Mouse (Mus musculus) testis, adult 2 months (tissue): Measurements from ENCODE around the gene Srxn1.

Experiments used
- CTCF ChIP-seq: fragments of 200-500 bp; IDR thresholded peaks from 2 replicates; pipeline ENCODE4 v1.5.1; 2012; ENCODE audit warnings: low read depth, mild to moderate bottlenecking, inconsistent platforms, low read length, moderate library complexity; ENCODE audit not compliant: control insufficient read depth, insufficient read depth, insufficient replicate concordance
- POLR2A ChIP-seq: fragments of 200-500 bp; IDR thresholded peaks from 2 replicates; pipeline ENCODE4 v1.6.1; 2012; ENCODE audit warnings: low read depth, mild to moderate bottlenecking, inconsistent platforms, low read length, moderate library complexity; ENCODE audit not compliant: control insufficient read depth

DNA sequence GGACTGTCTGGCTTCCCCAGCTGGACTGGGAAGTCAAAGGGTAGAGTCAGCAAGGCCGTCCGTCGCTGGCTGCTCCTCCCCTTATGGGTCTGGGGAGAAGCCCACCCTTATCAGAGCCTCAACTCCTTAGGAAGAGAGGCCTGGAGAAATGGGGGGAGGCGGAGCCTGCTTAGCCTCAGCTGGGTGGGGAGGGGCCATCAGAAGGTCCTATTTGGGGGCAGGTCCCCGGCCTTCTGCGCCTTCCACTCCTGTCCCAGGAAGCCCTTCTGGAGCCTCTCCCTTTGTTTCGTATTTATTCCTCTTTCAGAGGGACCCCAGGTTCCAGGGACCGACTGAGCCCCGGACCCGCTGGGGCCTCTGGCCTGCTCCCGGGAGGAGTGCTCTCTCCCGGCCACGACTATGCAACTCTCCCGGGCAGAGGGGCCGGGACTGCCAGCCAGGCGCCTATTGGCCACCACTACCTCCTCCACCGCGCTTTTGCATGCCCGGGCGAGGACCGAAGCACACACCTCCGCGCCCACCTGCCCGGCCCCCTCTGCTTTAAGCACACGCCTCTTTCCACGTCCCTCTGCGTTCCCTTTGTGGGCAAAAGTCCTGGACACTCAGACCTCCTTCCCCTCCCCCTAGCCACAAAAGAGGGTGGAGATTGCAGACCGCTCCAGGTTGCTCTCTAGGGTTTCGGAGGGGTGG is 10.3 kb upstream of the Srxn1 start:
- TF ChIP-seq POLR2A (no peak), CTCF (no peak)
